Mouse (Mus musculus): ENCODE data around the gene Kif6.

DNA sequence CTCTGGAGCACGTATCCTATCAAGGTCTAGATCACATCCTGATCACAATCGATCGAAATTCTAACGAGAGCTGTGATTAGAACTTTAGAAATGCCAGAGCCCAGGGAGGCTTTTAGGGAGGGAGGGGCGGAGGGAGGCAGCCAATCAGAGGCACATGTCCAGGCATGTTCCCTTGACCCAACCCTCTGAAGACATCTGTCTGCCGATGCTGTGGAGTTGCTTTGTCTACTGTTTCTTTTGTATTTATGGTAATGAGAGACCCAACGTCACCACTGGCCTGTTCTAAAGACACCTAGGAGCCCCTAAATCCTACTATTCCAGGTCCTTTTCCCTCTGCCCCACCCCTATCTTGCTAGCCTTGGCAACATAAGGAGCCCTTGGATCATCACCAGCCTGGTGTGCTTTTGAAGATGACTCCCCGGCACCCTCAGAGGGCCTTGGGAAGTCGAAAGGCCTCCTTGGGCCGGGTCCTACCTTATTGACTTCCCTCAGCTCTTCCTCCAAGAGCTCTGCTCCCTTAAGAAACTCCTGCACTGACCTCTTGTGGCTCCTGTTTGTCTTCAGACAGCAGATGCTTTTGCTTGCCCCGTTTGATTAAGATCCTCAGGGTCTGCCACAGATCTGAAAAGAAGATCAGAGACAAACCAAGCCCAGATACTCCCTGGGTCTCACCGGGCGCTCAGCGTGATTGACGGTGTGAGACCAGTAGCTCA, 261.2 kb downstream of the Kif6 start:
- TF ChIP-seq CTCF (IDR thresholded peaks at IDR 0.05; ENCODE audit: low read depth) (no peak), EP300 (IDR thresholded peaks at IDR 0.05; ENCODE audit: low read depth) (no peak)
